Mouse (Mus musculus) limb, embryonic 14.5 days (tissue): ENCODE measurements around the gene Amigo1. TPM values are rescaled to one million over a fixed set of nuclear protein-coding genes. Genes with fewer than 3 reads are reported as not detected.
A peak's percentile ranks its signal among the peaks of the same experiment; 100 is the strongest.

Experiments used
- ATAC-seq: fragments of 200-750 bp; cut with Nextera tagmentation; 2 replicates; pipeline ENCODE4 v1.8.0; 2017; ENCODE audit warnings: low read depth, moderate number of reproducible peaks, moderate TSS enrichment; ENCODE audit not compliant: low FRiP score
- DNase-seq: peaks from one replicate; pipeline ENCODE4 v3.0.0-alpha.2; 2015; ENCODE audit warnings: low spot score
- H3K27ac ChIP-seq: fragments of 300-500 bp; sonication (generic); replicated peaks from 2 replicates; pipeline ENCODE4 v1.5.1; 2014; ENCODE audit warnings: low read depth, mild to moderate bottlenecking, low read length, moderate library complexity, mixed read lengths
- H3K27me3 ChIP-seq: fragments of 300-500 bp; sonication (generic); 2 replicates; pipeline ENCODE4 v1.6.1; 2014; ENCODE audit warnings: low read length, mixed read lengths; ENCODE audit not compliant: control insufficient read depth, insufficient read depth
- H3K36me3 ChIP-seq: fragments of 300-500 bp; sonication (generic); 2 replicates; pipeline ENCODE4 v1.6.1; 2014; ENCODE audit warnings: mild to moderate bottlenecking, low read length, moderate library complexity, mixed read lengths; ENCODE audit not compliant: control insufficient read depth, insufficient read depth
- H3K4me1 ChIP-seq: fragments of 300-500 bp; sonication (generic); 2 replicates; pipeline ENCODE4 v1.6.1; 2014; ENCODE audit warnings: antibody characterized with exemption, low read length, mixed read lengths; ENCODE audit not compliant: control insufficient read depth, insufficient read depth
- H3K4me2 ChIP-seq: fragments of 300-500 bp; sonication (generic); replicated peaks from 2 replicates; pipeline ENCODE4 v1.6.1; 2014; ENCODE audit warnings: low read depth, mild to moderate bottlenecking, low read length, moderate library complexity; ENCODE audit not compliant: severe bottlenecking
- H3K4me3 ChIP-seq: fragments of 300-500 bp; sonication (generic); replicated peaks from 2 replicates; pipeline ENCODE4 v1.5.1; 2014; ENCODE audit warnings: low read length
- H3K9ac ChIP-seq: fragments of 300-500 bp; sonication (generic); 2 replicates; pipeline ENCODE4 v1.6.1; 2014; ENCODE audit warnings: mild to moderate bottlenecking, low read depth, low read length, moderate library complexity; ENCODE audit not compliant: severe bottlenecking
- H3K9me3 ChIP-seq: fragments of 300-500 bp; sonication (generic); 2 replicates; pipeline ENCODE4 v1.6.1; 2016; ENCODE audit warnings: low read length; ENCODE audit not compliant: control insufficient read depth
- POLR2A ChIP-seq: fragments of 200-500 bp; IDR thresholded peaks from 2 replicates; pipeline ENCODE4 v1.8.0; 2012; ENCODE audit warnings: inconsistent platforms, mild to moderate bottlenecking, moderate library complexity, borderline replicate concordance; ENCODE audit not compliant: insufficient read depth, insufficient read length; ENCODE audit errors: extremely low read depth
- WGBS: fragments of 180-500 bp; shearing (Covaris S2); extraction: QIAGEN DNeasy Blood & Tissue Kit; methylation state at CpG from one replicate; pipeline ENCODE4 v1.1.7; 2014; 5-methylcytosine and 5-hydroxymethylcytosine counted together
- polyA plus RNA-seq, 2 experiments: library from polyadenylated mRNA; depleted of rRNA in 1 of 2; stranded (reverse) in 1 of 2; unstranded in 1 of 2; fragments of >200 nt; fragmentation: Nextera tagmentation in 1 of 2; extraction: Ambion mirVana in 1 of 2; gene quantifications; 2 replicates each; pipeline versions ENCODE4 v1.2.1 to v1.2.3; 2012 to 2014

The Amigo1 gene
- polyA plus RNA-seq, 2 experiments = 5.4 to 11.3 TPM

DNA sequence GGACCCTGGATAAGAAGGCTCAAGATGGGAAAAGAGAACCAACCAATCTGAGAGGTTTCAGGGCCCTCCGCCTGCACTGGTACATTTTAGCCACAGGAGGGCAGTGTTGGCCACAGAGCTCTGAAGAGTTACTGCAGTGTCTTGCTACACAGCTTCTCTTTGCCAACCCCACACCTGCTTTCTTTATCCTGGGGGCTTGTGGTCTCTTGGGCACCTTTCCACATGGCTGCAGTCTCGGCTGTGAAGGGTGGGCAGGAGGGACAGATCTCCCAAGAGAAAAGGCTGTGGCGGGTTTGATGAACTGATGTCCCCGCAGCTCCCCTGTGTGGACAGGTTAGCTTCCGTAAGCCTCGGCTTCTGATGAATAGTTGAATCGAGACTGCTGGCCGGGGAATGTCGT is 21.3 kb upstream of the Amigo1 start:
- Histone ChIP-seq H3K36me3 (no peaks in the 10 kb centered on the region), H3K27ac (no peak overlapping the region), H3K4me1 (peaks cover 45% of the 10 kb centered on the region), H3K27me3 (no peaks in the 10 kb centered on the region), H3K4me3 (no peak overlapping the region), H3K9ac (no peak overlapping the region), H3K9me3 (no peaks in the 10 kb centered on the region), H3K4me2 (peak overlapping the region; percentile 36)
- peak; percentile 85 for DNase-seq
- no peak for ATAC-seq
- TF ChIP-seq POLR2A = no peak
- WGBS = 8% methylated on average over 9 of the region's 9 CpGs

DNA sequence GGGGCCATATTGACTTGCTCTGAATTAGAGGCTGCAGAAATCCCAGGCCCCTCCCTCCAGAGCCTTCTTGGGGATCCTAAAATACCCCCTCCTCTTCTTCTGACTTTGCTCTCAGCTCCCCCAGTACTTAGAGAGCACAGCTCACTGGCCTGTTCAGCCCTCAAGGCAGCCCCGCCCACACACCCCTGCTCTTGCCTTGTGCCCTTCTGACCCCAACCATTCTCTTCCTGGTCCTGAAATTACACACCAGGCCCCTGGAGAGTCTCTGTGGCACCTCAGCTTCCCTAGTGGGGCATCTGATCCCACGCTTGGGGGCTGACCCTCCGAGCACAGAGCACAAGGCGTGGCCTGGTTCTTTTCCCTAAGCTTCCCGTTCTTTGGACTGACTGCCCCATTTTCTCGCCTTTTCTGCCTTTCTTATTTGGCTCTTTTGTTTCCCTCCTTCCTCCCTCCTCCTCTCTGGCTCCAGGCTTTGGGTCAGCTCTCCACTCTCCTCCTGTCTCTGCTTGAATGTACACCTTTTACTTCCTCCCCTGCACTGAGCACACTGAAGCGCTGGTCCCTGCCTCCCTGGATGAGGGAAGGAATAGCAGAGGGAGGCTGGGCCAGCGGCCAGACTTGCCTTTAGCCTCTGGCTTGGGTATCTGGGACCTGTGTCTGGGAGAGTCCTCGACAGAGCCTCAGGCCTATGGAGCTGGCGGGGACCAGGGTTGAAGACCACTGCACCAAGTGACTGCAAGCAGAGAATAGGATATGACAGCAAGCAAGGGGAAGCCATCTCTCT is 20.4 kb upstream of the Amigo1 start:
- H3K4me3 ChIP-seq = no peak overlapping the region
- ATAC-seq (peak; percentile 18; the same call in 1 of the 2 replicates), DNase-seq (no peak)
- no peak for TF ChIP-seq POLR2A
- H3K9ac ChIP-seq = no peak overlapping the region
- H3K4me1 ChIP-seq = peaks cover 45% of the 10 kb centered on the region
- no peaks in the 10 kb centered on the region for H3K9me3 ChIP-seq
- H3K27ac ChIP-seq = peak overlapping the region; percentile 10; the same call in 1 of the 2 replicates
- 22% methylated on average over 10 of the region's 10 CpGs for WGBS
- H3K4me2 ChIP-seq = no peak overlapping the region
- no peaks in the 10 kb centered on the region for H3K27me3 ChIP-seq
- no peaks in the 10 kb centered on the region for H3K36me3 ChIP-seq

DNA sequence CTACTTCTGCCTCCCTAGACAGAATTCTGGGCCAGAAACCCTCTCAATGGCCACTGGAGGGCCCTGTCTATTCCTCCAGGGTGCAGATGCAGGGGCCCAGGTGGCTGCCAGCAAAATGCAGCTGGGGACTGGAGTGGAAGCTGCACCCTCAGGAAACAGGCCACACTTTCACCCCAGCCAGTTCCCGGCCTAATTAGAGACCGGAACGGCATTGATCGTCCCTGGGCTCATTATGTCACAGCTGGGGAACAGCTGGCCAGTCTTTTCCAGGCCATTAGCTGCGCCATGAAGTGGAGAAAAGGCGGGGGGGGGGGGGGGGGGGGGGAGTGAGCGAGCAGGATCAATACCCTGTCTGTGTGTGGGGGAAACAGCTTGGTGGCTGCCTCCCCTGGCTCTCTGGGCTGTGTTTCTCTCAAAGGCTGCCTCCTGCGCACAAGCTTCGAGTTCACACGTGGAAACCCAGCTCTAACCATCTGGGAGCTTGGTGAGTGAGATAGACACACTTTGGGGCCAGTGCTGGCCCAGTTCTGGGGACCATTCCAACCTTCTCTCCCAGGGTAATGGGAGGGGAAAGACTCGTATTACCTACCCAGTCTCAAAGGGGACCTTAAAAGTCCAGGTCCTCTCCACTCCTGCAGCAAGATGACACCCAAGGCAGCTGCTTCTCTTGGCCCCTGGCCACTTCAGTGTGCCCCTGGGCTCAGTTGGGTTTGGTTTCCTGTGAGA is 19.5 kb upstream of the Amigo1 start:
- H3K36me3 ChIP-seq = no peaks in the 10 kb centered on the region
- TF ChIP-seq POLR2A = no peak
- H3K27ac ChIP-seq = peak overlapping the region; percentile 58
- WGBS = 11% methylated on average over 10 of the region's 11 CpGs
- H3K4me1 ChIP-seq = peaks cover 45% of the 10 kb centered on the region
- no peak overlapping the region for H3K4me3 ChIP-seq
- H3K4me2 ChIP-seq = peak overlapping the region; percentile 15; the same call in 1 of the 2 replicates
- H3K9ac ChIP-seq = no peak overlapping the region
- no peaks in the 10 kb centered on the region for H3K9me3 ChIP-seq
- no peaks in the 10 kb centered on the region for H3K27me3 ChIP-seq
- ATAC-seq = peak; percentile 79
- DNase-seq = peak; percentile 76

DNA sequence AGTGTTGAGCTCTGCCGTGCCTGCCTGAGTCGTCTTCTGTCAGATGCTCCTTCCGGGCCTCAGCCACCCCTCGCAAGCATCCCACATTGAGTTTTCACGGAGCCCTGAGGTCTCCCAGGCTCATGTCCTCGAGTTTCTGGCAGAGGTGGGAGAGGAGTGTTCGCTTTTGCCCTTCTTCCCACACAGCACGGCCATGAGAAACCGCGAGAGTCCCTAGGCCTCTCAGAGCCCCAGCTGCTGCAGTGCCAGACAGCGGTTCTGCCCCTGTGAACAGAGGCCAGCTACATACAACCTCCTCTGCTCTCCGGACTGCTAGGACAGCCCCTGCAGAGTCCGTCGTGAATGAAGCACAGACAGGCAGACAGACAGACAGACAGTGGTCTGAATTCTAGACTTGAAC is 18.6 kb upstream of the Amigo1 start:
- Histone ChIP-seq H3K36me3 (no peaks in the 10 kb centered on the region), H3K9me3 (no peaks in the 10 kb centered on the region), H3K9ac (no peak overlapping the region), H3K4me2 (no peak overlapping the region), H3K4me1 (peaks cover 45% of the 10 kb centered on the region), H3K27me3 (no peaks in the 10 kb centered on the region), H3K4me3 (no peak overlapping the region), H3K27ac (peak overlapping the region; percentile 58)
- ATAC-seq (no peak), DNase-seq (no peak)
- WGBS = 20% methylated on average over 14 of the region's 14 CpGs
- no peak for TF ChIP-seq POLR2A

DNA sequence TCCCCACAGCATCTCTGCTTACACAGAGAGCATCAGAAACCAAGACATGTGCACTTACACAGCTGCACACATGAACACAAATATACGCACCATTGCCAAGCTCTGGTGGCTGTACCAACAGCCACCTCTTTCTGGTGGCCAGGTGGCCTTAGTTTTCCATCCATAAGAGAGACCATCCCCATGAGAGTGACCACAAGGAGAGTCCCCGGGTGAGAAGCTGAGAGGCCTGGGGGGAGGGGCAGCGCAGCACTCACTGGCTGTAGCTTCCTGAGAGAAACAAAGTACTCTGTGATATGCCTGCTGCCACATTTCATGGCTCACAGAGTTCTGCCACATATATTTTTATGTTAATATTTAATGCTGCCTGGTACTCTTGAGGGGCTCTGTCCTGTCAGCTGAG is 16.9 kb upstream of the Amigo1 start:
- Histone ChIP-seq H3K27ac (no peak overlapping the region), H3K27me3 (no peaks in the 10 kb centered on the region), H3K36me3 (no peaks in the 10 kb centered on the region), H3K4me3 (no peak overlapping the region), H3K9ac (no peak overlapping the region), H3K4me1 (peaks cover 45% of the 10 kb centered on the region), H3K4me2 (no peak overlapping the region), H3K9me3 (no peaks in the 10 kb centered on the region)
- ATAC-seq = no peak
- no peak for TF ChIP-seq POLR2A
- 39% methylated on average over 3 of the region's 3 CpGs for WGBS
- no peak for DNase-seq
